Mouse (Mus musculus): ENCODE measurements around the gene Zfp398. TPM values are rescaled to one million over a fixed set of nuclear protein-coding genes. Genes with fewer than 3 reads are reported as not detected.

The Zfp398 gene
- polyA plus RNA-seq (2016; fragmentation: Nextera tagmentation; extraction: Ambion mirVana) = 13.7 and 14.1 TPM in 2 replicates

DNA sequence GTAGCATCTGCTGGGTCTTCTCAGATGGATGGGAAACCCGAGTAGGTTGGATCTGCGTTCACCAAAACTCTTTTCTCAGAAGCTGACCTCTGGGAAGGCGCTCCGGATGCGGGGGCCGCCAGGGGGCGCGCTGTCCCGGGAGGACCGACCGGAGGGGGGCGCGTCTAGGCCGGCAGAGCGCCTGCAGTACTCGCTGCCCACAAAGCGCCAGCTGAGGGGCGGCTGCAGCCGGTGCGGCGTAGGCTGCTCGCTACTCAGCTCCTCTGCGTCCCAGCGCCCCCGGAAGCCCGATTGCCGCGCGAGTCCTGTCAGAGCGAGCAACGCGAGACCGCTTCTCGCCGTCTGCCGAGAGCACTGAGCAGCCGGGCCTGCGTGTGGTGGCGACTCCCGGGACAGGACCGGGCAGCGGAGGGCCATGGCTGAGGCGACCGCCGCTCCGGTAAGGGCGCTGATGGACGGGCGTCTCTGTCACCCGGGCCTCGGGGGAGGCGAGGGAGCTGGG is at the start of gene Zfp398:
Zfp398 (plus strand) TSS at position 180 of the 502 bp plus-strand sequence.
- WGBS = 0% methylated on average over 52 of the region's 52 CpGs
- Histone ChIP-seq H3K4me1 (peaks cover 12% of the 10 kb centered on the region), H3K4me3 (peak within 1 kb of the TSS; percentile 93), H3K9me3 (no peaks in the 10 kb centered on the region), H3K4me2 (replicated peaks) (peak within 1 kb of the TSS; percentile 72), H3K9ac (replicated peaks) (peak within 1 kb of the TSS; percentile 94), H3K27me3 (no peaks in the 10 kb centered on the region), H3K36me3 (0 out of 2 replicates have a peak, but pooled peaks cover 3% of the 10 kb centered on the region), H3K27ac (replicated peaks) (peak within 1 kb of the TSS; percentile 97)
- ATAC-seq (ENCODE audit: low FRiP score, low read depth) = peak; percentile 95

- Histone ChIP-seq H3K9me3 (no peaks in the 10 kb centered on the region), H3K27me3 (no peaks in the 10 kb centered on the region), H3K4me2 (replicated peaks) (peak overlapping the region; percentile 60), H3K4me1 (peaks cover 8% of the 10 kb centered on the region), H3K27ac (replicated peaks) (peak overlapping the region; percentile 96), H3K36me3 (no peaks in the 10 kb centered on the region), H3K9ac (replicated peaks) (peak overlapping the region; percentile 68), H3K4me3 (peak overlapping the region; percentile 49)
- peak; percentile 95 for ATAC-seq (ENCODE audit: low FRiP score, low read depth)
- WGBS = 3% methylated on average over 18 of the region's 18 CpGs
These were observed 47.3 kb upstream of the Zfp398 start for GRCm38 (mm10) chr6:47787941-47788736.

DNA sequence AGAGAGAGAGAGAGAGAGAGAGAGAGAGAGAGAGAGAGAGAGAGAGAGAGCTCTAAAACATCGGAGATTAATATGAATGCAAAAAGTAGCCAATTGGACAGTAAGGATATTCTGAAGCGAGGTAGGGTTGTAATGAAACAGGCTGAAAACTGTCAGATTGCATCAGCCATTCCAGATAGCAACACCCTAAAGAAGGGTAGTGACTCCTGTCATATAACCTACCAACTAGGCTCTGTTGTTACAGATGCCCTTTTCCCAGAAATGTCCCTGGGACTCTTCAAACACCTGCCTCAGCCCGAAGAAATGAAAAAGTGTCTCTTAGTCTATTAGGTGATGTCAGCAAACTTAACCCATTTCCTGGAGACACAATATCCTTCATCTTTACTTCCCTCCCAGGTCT is 46.6 kb upstream of the Zfp398 start:
- H3K4me1 ChIP-seq = peaks cover 8% of the 10 kb centered on the region
- ATAC-seq (ENCODE audit: low FRiP score, low read depth) = no peak
- peak overlapping the region; percentile 60 for H3K4me2 ChIP-seq (replicated peaks)
- H3K36me3 ChIP-seq = no peaks in the 10 kb centered on the region
- H3K9ac ChIP-seq (replicated peaks) = peak overlapping the region; percentile 68
- 44% methylated on average over 3 of the region's 3 CpGs for WGBS
- H3K9me3 ChIP-seq = no peaks in the 10 kb centered on the region
- peak overlapping the region; percentile 49 for H3K4me3 ChIP-seq
- peak overlapping the region; percentile 96 for H3K27ac ChIP-seq (replicated peaks)
- H3K27me3 ChIP-seq = no peaks in the 10 kb centered on the region

GRCm38 (mm10) chr6:47790745-47791144 is 44.7 kb upstream of the Zfp398 start:
- Histone ChIP-seq H3K27me3 (no peaks in the 10 kb centered on the region), H3K4me3 (no peak overlapping the region), H3K9ac (replicated peaks) (no peak overlapping the region), H3K36me3 (peaks cover 14% of the 10 kb centered on the region), H3K27ac (replicated peaks) (no peak overlapping the region), H3K9me3 (no peaks in the 10 kb centered on the region), H3K4me1 (peaks cover 8% of the 10 kb centered on the region), H3K4me2 (replicated peaks) (no peak overlapping the region)
- 44% methylated on average over 2 of the region's 2 CpGs for WGBS
- no peak for ATAC-seq (ENCODE audit: low FRiP score, low read depth)

GRCm38 (mm10) chr6:47792533-47792932 is 42.9 kb upstream of the Zfp398 start:
- H3K36me3 ChIP-seq = peaks cover 30% of the 10 kb centered on the region
- ATAC-seq (ENCODE audit: low FRiP score, low read depth) = no peak
- H3K4me3 ChIP-seq = no peak overlapping the region
- H3K4me1 ChIP-seq = peaks cover 8% of the 10 kb centered on the region
- no peaks in the 10 kb centered on the region for H3K27me3 ChIP-seq
- 89% methylated on average over 2 of the region's 2 CpGs for WGBS
- no peaks in the 10 kb centered on the region for H3K9me3 ChIP-seq
- no peak overlapping the region; the same call in 1 of the 2 replicates for H3K27ac ChIP-seq (replicated peaks)
- no peak overlapping the region for H3K4me2 ChIP-seq (replicated peaks)
- H3K9ac ChIP-seq (replicated peaks) = no peak overlapping the region

GRCm38 (mm10) chr6:47793284-47793683 is 42.2 kb upstream of the Zfp398 start:
- ATAC-seq (ENCODE audit: low FRiP score, low read depth) = no peak
- no peak overlapping the region for H3K27ac ChIP-seq (replicated peaks)
- peaks cover 37% of the 10 kb centered on the region for H3K36me3 ChIP-seq
- H3K9ac ChIP-seq (replicated peaks) = no peak overlapping the region
- no peak overlapping the region for H3K4me2 ChIP-seq (replicated peaks)
- peaks cover 8% of the 10 kb centered on the region for H3K4me1 ChIP-seq
- no peaks in the 10 kb centered on the region for H3K9me3 ChIP-seq
- H3K4me3 ChIP-seq = no peak overlapping the region
- no peaks in the 10 kb centered on the region for H3K27me3 ChIP-seq
- WGBS = 83% methylated on average over 5 of the region's 5 CpGs

DNA sequence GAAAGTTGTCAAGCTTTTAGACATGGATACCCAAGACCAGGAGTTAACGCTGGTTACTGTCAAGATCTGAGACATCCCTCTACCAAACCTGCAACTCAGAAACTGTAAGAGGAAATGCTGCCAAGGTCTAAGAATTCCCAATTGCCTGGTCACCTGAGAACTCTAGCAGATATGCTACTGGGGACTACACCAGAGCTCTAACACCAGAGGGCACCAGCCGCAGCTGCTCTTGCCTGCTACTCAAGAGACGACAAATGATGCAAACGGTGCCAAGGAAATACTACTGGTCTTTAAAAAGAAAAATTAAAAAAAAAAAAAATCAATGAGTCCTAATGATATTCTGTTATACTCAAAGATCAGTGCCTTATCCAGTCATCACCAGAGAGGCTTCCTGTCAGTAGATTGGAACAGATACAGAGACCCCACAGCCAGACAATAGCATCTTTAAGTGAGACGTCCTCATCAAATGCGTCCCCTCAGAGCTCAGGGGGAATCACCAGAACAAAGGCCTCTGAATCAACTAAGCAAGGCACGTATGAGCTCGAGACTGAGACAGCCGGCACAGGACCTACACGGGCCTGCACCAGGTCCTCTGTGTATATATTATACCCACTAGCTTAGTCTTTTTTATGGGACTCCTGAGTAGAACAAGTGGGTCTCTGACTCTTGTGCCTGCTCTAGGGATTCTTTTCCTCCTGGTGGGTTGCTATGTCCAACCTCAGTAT is 41.2 kb upstream of the Zfp398 start:
- WGBS = 51% methylated on average over 10 of the region's 10 CpGs
- H3K4me3 ChIP-seq = no peak overlapping the region

DNA sequence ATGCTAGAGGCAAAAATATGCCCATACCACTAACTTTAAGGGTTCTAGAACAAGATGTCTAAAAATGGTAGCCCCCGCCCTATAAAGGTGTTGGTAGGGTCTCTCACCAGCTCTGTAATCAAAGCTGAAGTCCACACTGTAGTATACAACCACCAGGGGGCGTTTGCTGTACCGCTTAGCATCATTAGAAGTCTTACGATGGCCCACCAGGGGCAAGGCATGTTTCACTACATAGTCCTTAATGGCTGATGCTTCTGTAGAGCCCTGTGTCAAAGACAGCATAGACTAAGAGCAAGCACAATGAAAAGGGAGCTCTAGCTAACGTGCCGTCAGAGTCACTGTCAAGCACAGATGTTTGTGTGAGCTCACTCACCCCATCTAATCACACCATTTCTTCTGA is 36.4 kb upstream of the Zfp398 start:
- no peak overlapping the region for H3K9ac ChIP-seq (replicated peaks)
- H3K36me3 ChIP-seq = peaks cover 95% of the 10 kb centered on the region
- no peaks in the 10 kb centered on the region for H3K4me1 ChIP-seq
- 62% methylated on average over 6 of the region's 6 CpGs for WGBS
- no peak overlapping the region for H3K4me3 ChIP-seq
- no peak overlapping the region for H3K4me2 ChIP-seq (replicated peaks)
- H3K27ac ChIP-seq (replicated peaks) = no peak overlapping the region
- no peak for ATAC-seq (ENCODE audit: low FRiP score, low read depth)
- no peaks in the 10 kb centered on the region for H3K27me3 ChIP-seq
- no peaks in the 10 kb centered on the region for H3K9me3 ChIP-seq

More for the DNA sequence above, 41.2 kb upstream of the Zfp398 start:
- no peaks in the 10 kb centered on the region; the same call in 1 of the 2 replicates for H3K4me1 ChIP-seq
- peaks cover 47% of the 10 kb centered on the region for H3K36me3 ChIP-seq
- peak overlapping the region; percentile 71 for H3K27ac ChIP-seq (replicated peaks)
- H3K27me3 ChIP-seq = no peaks in the 10 kb centered on the region
- no peak overlapping the region for H3K9ac ChIP-seq (replicated peaks)
- H3K9me3 ChIP-seq = no peaks in the 10 kb centered on the region
- H3K4me2 ChIP-seq (replicated peaks) = no peak overlapping the region
- ATAC-seq (ENCODE audit: low FRiP score, low read depth) = peak; percentile 77

GRCm38 (mm10) chr6:47805520-47805919 is 29.9 kb upstream of the Zfp398 start:
- Histone ChIP-seq H3K4me3 (no peak overlapping the region), H3K4me2 (replicated peaks) (no peak overlapping the region), H3K4me1 (peaks cover 14% of the 10 kb centered on the region), H3K36me3 (peaks cover 69% of the 10 kb centered on the region), H3K9me3 (no peaks in the 10 kb centered on the region), H3K9ac (replicated peaks) (no peak overlapping the region), H3K27me3 (no peaks in the 10 kb centered on the region), H3K27ac (replicated peaks) (no peak overlapping the region)
- no peak for ATAC-seq (ENCODE audit: low FRiP score, low read depth)
- 90% methylated on average over 2 of the region's 2 CpGs for WGBS

GRCm38 (mm10) chr6:47807419-47807818 is 28.0 kb upstream of the Zfp398 start:
- ATAC-seq (ENCODE audit: low FRiP score, low read depth) = no peak
- no peaks in the 10 kb centered on the region for H3K27me3 ChIP-seq
- WGBS = 76% methylated on average over 2 of the region's 2 CpGs
- no peaks in the 10 kb centered on the region for H3K9me3 ChIP-seq
- no peak overlapping the region for H3K4me2 ChIP-seq (replicated peaks)
- H3K4me3 ChIP-seq = no peak overlapping the region
- peaks cover 29% of the 10 kb centered on the region for H3K4me1 ChIP-seq
- H3K27ac ChIP-seq (replicated peaks) = no peak overlapping the region
- H3K9ac ChIP-seq (replicated peaks) = no peak overlapping the region
- H3K36me3 ChIP-seq = peaks cover 50% of the 10 kb centered on the region

DNA sequence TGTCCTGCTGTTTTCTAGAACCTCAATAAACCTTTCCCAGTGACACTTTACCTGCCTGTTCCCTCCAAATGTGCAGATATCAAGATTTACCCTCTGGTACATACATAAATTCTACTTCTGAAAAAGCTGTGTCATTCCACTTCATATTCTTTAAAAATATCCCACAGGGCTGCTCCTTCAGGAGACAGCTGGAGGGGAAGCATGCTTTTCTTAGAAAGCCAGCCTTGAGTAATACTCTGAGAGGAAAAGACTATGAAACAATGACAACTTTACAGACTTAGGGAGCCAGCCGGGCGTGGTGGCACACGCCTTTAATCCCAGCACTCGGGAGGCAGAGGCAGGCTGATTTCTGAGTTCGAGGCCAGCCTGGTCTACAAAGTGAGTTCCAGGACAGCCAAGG is 26.9 kb upstream of the Zfp398 start:
- Histone ChIP-seq H3K4me1 (peaks cover 29% of the 10 kb centered on the region), H3K36me3 (peaks cover 39% of the 10 kb centered on the region), H3K9ac (replicated peaks) (no peak overlapping the region), H3K4me2 (replicated peaks) (no peak overlapping the region), H3K9me3 (no peaks in the 10 kb centered on the region), H3K27ac (replicated peaks) (no peak overlapping the region), H3K4me3 (no peak overlapping the region), H3K27me3 (no peaks in the 10 kb centered on the region)
- WGBS = 88% methylated on average over 5 of the region's 5 CpGs
- ATAC-seq (ENCODE audit: low FRiP score, low read depth) = no peak

- Histone ChIP-seq H3K9me3 (no peaks in the 10 kb centered on the region), H3K4me3 (no peak overlapping the region), H3K4me1 (peaks cover 29% of the 10 kb centered on the region), H3K27me3 (no peaks in the 10 kb centered on the region), H3K9ac (replicated peaks) (no peak overlapping the region), H3K27ac (replicated peaks) (no peak overlapping the region), H3K36me3 (peaks cover 34% of the 10 kb centered on the region), H3K4me2 (replicated peaks) (no peak overlapping the region)
- ATAC-seq (ENCODE audit: low FRiP score, low read depth) = no peak
- WGBS = 85% methylated on average over 4 of the region's 4 CpGs
These were observed 26.4 kb upstream of the Zfp398 start for GRCm38 (mm10) chr6:47809053-47809452.
